Mouse (Mus musculus) forebrain, embryonic 16.5 days (tissue): ENCODE results near the gene Klhl25. TPM values are rescaled to one million over a fixed set of nuclear protein-coding genes. Genes with fewer than 3 reads are reported as not detected.

Experiments
- ATAC-seq: fragments of 200-750 bp; cut with Nextera tagmentation; 2 replicates; pipeline ENCODE4 v1.8.0; 2017; ENCODE audit warnings: mild to moderate bottlenecking, moderate library complexity
- H3K27ac ChIP-seq: fragments of 300-500 bp; sonication (generic); 2 replicates; pipeline ENCODE4 v1.5.1; 2014; ENCODE audit warnings: low read length, control low read depth
- H3K27me3 ChIP-seq: fragments of 300-500 bp; sonication (generic); replicated peaks from 2 replicates; pipeline ENCODE4 v1.6.1; 2014; ENCODE audit warnings: low read length; ENCODE audit not compliant: control insufficient read depth, insufficient read depth
- H3K36me3 ChIP-seq: fragments of 300-500 bp; sonication (generic); 2 replicates; pipeline ENCODE4 v1.6.1; 2014; ENCODE audit not compliant: control insufficient read depth, insufficient read depth
- H3K4me1 ChIP-seq: fragments of 300-500 bp; sonication (generic); replicated peaks from 2 replicates; pipeline ENCODE4 v1.6.1; 2014; ENCODE audit warnings: low read length; ENCODE audit not compliant: control insufficient read depth, insufficient read depth
- H3K4me2 ChIP-seq: fragments of 300-500 bp; sonication (generic); 2 replicates; pipeline ENCODE4 v1.6.1; 2014; ENCODE audit warnings: mild to moderate bottlenecking, low read length, control low read depth
- H3K4me3 ChIP-seq: fragments of 300-500 bp; sonication (generic); replicated peaks from 2 replicates; pipeline ENCODE4 v1.5.1; 2014; ENCODE audit warnings: mild to moderate bottlenecking, low read length, control low read depth
- H3K9ac ChIP-seq: fragments of 300-500 bp; sonication (generic); replicated peaks from 2 replicates; pipeline ENCODE4 v1.6.1; 2014; ENCODE audit warnings: low read depth, low read length, control low read depth
- H3K9me3 ChIP-seq: fragments of 300-500 bp; sonication (generic); 2 replicates; pipeline ENCODE4 v1.6.1; 2016; ENCODE audit warnings: low read length; ENCODE audit not compliant: control insufficient read depth
- WGBS: fragments of 180-500 bp; shearing (Covaris S2); extraction: QIAGEN DNeasy Blood & Tissue Kit; methylation state at CpG from one replicate; pipeline ENCODE4 v1.1.7; 2014; 5-methylcytosine and 5-hydroxymethylcytosine counted together
- polyA plus RNA-seq: library from polyadenylated mRNA; unstranded; fragments of >200 nt; fragmentation: Nextera tagmentation; extraction: Ambion mirVana; gene quantifications from 2 replicates; pipeline ENCODE4 v1.2.1, GENCODE M21; 2015

Gene Klhl25
- polyA plus RNA-seq, 1 experiment from 2014 or later, result 43.7 TPM

DNA sequence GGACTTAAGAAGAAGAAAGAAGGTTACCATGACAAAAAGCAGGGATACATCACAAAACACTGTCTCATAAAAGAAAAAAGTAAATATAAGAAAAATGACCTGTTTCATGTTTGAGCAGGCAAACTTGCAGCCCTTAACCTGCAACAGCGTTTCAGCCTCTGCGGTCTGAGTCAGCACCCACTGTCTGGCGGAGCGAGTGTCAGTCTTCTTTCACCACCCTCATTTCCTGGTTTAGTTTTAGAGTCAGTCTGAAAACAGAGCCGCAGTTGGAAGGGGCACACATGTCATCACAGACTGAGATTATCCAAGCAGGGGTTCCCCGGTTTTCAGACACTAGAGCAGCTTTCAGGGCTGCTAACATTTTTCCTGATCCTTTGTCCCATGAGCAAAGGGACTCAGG lies 33.3 kb downstream of the Klhl25 start:
- no peak for ATAC-seq
- Histone ChIP-seq H3K4me1 (peaks cover 4% of the 10 kb centered on the region; the same call in 1 of the 2 replicates), H3K36me3 (no peaks in the 10 kb centered on the region), H3K4me3 (no peak overlapping the region), H3K9ac (no peak overlapping the region), H3K27me3 (no peaks in the 10 kb centered on the region), H3K27ac (no peak overlapping the region), H3K9me3 (no peaks in the 10 kb centered on the region), H3K4me2 (no peak overlapping the region)
- WGBS, result 75% methylated on average over 6 of the region's 6 CpGs

DNA sequence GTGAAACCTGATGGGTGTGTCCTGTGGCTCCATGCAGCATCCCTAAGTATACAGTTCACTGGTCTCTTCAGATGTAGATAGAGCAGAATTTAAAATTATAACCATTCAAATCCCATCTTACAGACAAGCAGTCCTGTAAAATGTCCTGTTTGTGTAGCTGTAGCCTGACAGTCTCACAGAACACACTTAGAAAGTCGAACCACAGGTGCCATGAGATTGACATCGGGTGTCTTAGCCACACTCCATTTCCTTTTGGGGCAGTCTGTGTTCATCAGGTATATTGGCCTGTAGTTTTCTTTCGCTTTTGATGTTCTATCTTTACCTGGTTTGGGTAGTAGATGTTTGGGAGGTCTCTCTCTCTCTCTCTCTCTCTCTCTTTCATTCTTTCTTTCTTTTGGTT lies 33.7 kb downstream of the Klhl25 start:
- no peak overlapping the region for H3K27ac ChIP-seq
- H3K9ac ChIP-seq, result no peak overlapping the region
- H3K4me2 ChIP-seq, result no peak overlapping the region
- H3K4me3 ChIP-seq, result no peak overlapping the region
- H3K36me3 ChIP-seq, result no peaks in the 10 kb centered on the region
- no peak for ATAC-seq
- H3K4me1 ChIP-seq, result peaks cover 4% of the 10 kb centered on the region; the same call in 1 of the 2 replicates
- no peaks in the 10 kb centered on the region for H3K27me3 ChIP-seq
- WGBS, result 77% methylated on average over 3 of the region's 3 CpGs
- no peaks in the 10 kb centered on the region for H3K9me3 ChIP-seq

DNA sequence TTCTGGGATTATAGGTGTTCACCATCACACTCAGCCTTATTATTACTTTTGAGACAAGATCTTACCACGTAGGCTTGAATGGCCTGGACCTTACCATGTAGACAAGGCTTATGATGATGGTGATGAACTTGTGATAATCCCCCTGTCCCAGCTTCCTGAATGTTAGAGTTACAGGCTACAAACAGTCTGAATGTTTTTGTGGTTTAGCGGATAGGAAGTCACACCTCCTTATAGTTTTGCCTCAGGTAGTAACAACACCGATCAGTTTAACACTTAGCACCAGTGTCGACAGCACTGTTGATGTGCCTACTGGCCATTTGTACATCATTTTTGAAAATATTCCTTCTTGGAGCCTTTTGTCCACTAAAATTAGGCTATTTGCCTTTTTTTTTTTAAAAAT lies 43.4 kb downstream of the Klhl25 start:
- H3K27ac ChIP-seq, result no peak overlapping the region

DNA sequence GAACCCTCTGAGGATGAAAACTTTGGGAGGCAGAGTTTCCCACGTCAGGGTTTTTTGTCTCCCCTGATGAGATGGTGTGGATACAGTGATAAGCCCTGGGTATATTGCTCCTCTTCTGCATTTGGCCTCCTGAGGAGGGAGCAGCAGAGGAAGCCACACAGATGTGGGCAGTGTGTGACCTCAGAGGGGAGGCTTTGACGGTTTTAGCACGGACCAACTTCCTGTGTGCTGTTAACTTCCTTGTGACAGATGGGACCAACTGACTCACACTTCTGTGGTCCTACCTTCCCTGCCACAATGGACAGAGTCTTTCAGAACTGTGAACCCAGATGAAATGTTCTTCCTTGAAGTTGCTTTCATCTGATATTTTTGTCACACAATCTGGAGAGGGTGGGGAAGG lies 44.6 kb downstream of the Klhl25 start:
- no peak for ATAC-seq
- H3K36me3 ChIP-seq, result no peaks in the 10 kb centered on the region
- H3K9ac ChIP-seq, result no peak overlapping the region
- no peak overlapping the region for H3K4me2 ChIP-seq
- no peak overlapping the region for H3K27ac ChIP-seq
- no peak overlapping the region for H3K4me3 ChIP-seq
- no peaks in the 10 kb centered on the region for H3K9me3 ChIP-seq
- H3K4me1 ChIP-seq, result no peaks in the 10 kb centered on the region
- H3K27me3 ChIP-seq, result no peaks in the 10 kb centered on the region
- WGBS, result 88% methylated on average over 3 of the region's 3 CpGs

More for the DNA sequence above, 43.4 kb downstream of the Klhl25 start:
- Histone ChIP-seq H3K4me1 (no peaks in the 10 kb centered on the region), H3K4me3 (no peak overlapping the region), H3K9ac (no peak overlapping the region), H3K4me2 (no peak overlapping the region), H3K27me3 (no peaks in the 10 kb centered on the region), H3K36me3 (no peaks in the 10 kb centered on the region), H3K9me3 (no peaks in the 10 kb centered on the region)
- ATAC-seq, result no peak
- 95% methylated on average over 4 of the region's 4 CpGs for WGBS

GRCm38 (mm10) chr7:75893709-75894108 lies 45.6 kb downstream of the Klhl25 start:
- 88% methylated on average over 8 of the region's 8 CpGs for WGBS
- no peak overlapping the region for H3K9ac ChIP-seq
- ATAC-seq, result no peak

DNA sequence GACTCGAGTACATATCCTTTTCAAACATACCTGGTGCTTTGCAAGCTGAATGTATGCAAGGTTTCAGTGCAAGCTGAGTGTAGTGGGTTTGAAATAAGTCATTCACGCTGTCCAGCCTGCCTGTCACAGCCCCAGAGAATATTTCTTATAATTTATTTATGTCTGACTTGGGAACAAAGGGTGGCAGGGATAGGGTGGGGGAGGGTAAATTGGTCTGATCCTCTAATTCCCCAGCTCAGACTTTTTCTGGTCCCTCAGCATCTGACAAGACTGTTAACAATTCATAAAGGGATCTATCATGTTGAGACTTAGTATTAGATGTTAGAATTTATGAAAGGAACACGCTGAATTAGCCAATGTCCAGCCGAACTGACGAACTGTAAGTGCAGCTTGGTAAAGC lies 48.9 kb downstream of the Klhl25 start:
- 89% methylated on average over 5 of the region's 5 CpGs for WGBS
- no peak for ATAC-seq

More at GRCm38 (mm10) chr7:75893709-75894108, 45.6 kb downstream of the Klhl25 start:
- H3K27ac ChIP-seq, result no peak overlapping the region
- no peak overlapping the region for H3K4me2 ChIP-seq
- H3K4me1 ChIP-seq, result no peaks in the 10 kb centered on the region
- no peak overlapping the region for H3K4me3 ChIP-seq
- no peaks in the 10 kb centered on the region for H3K27me3 ChIP-seq
- H3K36me3 ChIP-seq, result no peaks in the 10 kb centered on the region
- H3K9me3 ChIP-seq, result no peaks in the 10 kb centered on the region

DNA sequence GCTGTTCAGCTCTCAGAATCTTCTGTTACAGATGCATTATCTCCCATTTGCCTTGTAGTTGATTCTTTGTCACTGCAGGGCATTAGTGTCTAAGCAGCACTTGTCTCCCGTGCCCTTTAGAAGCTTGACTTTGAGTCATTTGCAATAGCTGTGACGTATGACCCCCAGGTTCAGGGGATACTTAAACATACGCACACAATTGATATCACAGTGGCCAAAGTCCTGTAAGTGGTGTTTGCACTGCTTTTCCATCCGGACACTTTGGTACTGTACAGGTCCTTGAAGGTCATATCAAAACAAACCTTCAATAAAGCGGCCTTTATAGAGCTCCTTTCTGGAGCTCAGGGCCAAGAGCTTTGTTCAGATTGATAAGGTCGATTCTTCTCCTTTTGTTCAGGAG lies 51.0 kb downstream of the Klhl25 start:
- no peak overlapping the region for H3K4me3 ChIP-seq
- H3K36me3 ChIP-seq, result no peaks in the 10 kb centered on the region
- ATAC-seq, result no peak
- H3K4me1 ChIP-seq, result no peaks in the 10 kb centered on the region
- H3K9ac ChIP-seq, result no peak overlapping the region
- no peak overlapping the region for H3K27ac ChIP-seq
- WGBS, result 78% methylated on average over 6 of the region's 6 CpGs
- H3K27me3 ChIP-seq, result no peaks in the 10 kb centered on the region
- no peak overlapping the region for H3K4me2 ChIP-seq
- H3K9me3 ChIP-seq, result no peaks in the 10 kb centered on the region

More for the DNA sequence above, 48.9 kb downstream of the Klhl25 start:
- H3K4me1 ChIP-seq, result no peaks in the 10 kb centered on the region
- H3K9ac ChIP-seq, result no peak overlapping the region
- no peak overlapping the region for H3K27ac ChIP-seq
- H3K27me3 ChIP-seq, result no peaks in the 10 kb centered on the region
- H3K36me3 ChIP-seq, result no peaks in the 10 kb centered on the region
- no peaks in the 10 kb centered on the region for H3K9me3 ChIP-seq
- no peak overlapping the region for H3K4me2 ChIP-seq
- H3K4me3 ChIP-seq, result no peak overlapping the region

GRCm38 (mm10) chr7:75899517-75899916 lies 51.4 kb downstream of the Klhl25 start:
- no peak overlapping the region for H3K27ac ChIP-seq
- no peaks in the 10 kb centered on the region for H3K9me3 ChIP-seq
- 65% methylated on average over 8 of the region's 8 CpGs for WGBS
- no peak for ATAC-seq
- no peaks in the 10 kb centered on the region for H3K4me1 ChIP-seq
- H3K27me3 ChIP-seq, result no peaks in the 10 kb centered on the region
- no peak overlapping the region for H3K4me3 ChIP-seq
- no peak overlapping the region for H3K4me2 ChIP-seq
- no peaks in the 10 kb centered on the region for H3K36me3 ChIP-seq
- no peak overlapping the region for H3K9ac ChIP-seq

DNA sequence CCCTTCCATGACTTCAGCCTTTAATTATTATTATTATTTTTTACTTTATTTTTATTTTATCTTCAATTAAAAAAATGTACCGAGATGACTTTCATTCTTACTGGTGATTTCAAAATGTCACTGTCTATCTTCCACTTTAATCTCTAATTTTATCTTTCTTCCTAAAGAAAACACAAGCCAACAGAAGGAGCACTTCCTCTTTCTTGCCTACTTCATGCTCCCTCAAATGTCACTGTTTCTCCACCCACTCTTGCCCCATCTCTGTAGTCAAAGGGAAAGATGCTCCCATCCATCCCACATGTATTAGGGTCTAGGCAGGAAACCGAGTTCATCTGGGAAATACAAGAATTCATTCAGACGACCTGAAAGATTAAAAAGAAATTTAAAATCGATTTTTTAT lies 51.8 kb downstream of the Klhl25 start:
- Histone ChIP-seq H3K9me3 (no peaks in the 10 kb centered on the region), H3K36me3 (no peaks in the 10 kb centered on the region), H3K9ac (no peak overlapping the region), H3K4me3 (no peak overlapping the region), H3K4me2 (no peak overlapping the region), H3K27me3 (no peaks in the 10 kb centered on the region), H3K27ac (no peak overlapping the region), H3K4me1 (no peaks in the 10 kb centered on the region)
- no peak for ATAC-seq
- 74% methylated on average over 4 of the region's 4 CpGs for WGBS

- no peak overlapping the region for H3K27ac ChIP-seq
- WGBS, result 42% methylated on average over 2 of the region's 2 CpGs
- ATAC-seq, result no peak
These were observed 57.0 kb downstream of the Klhl25 start for GRCm38 (mm10) chr7:75905145-75905544.

More at GRCm38 (mm10) chr7:75905145-75905544, 57.0 kb downstream of the Klhl25 start:
- Histone ChIP-seq H3K4me3 (no peak overlapping the region), H3K4me2 (no peak overlapping the region), H3K4me1 (no peaks in the 10 kb centered on the region), H3K36me3 (no peaks in the 10 kb centered on the region), H3K9ac (no peak overlapping the region), H3K9me3 (no peaks in the 10 kb centered on the region), H3K27me3 (no peaks in the 10 kb centered on the region)
